Mouse (Mus musculus) heart, embryonic 12.5 days (tissue): ENCODE data around the gene A930002H24Rik. TPM values are rescaled to one million over a fixed set of nuclear protein-coding genes. Genes with fewer than 3 reads are reported as not detected.

Experiments
- polyA plus RNA-seq: library from polyadenylated mRNA; unstranded; fragments of >200 nt; fragmentation: Nextera tagmentation; extraction: Ambion mirVana; gene quantifications from 2 replicates; pipeline ENCODE4 v1.2.1, GENCODE M21; 2016

Gene A930002H24Rik
- polyA plus RNA-seq, 1 experiment from 2014 or later, result 2.8 TPM

Other genes starting within 250 kb of the A930002H24Rik start
- gene Fer, start 729 bp downstream of the A930002H24Rik start, polyA plus RNA-seq, result 27.2 and 27.7 TPM in 2 replicates